Mouse (Mus musculus) MEL (cell line): ENCODE results near the gene Rab44. TPM values are rescaled to one million over a fixed set of nuclear protein-coding genes. Genes with fewer than 3 reads are reported as not detected.

Experiments used
- DNase-seq: peaks from one replicate; pipeline ENCODE4 v3.0.0; 2011; ENCODE audit warnings: low read depth, low spot score
- H3K27ac ChIP-seq: 2 replicates; pipeline ENCODE4 v1.5.1; 2012; ENCODE audit warnings: low read depth, mild to moderate bottlenecking, control low read depth, low read length, moderate library complexity; ENCODE audit not compliant: control insufficient read depth
- H3K27me3 ChIP-seq, 2 experiments: fragments of 150-350 bp in 1 of 2; sonication (generic) in 1 of 2; 2 replicates each; pipeline ENCODE4 v1.6.1; 2012; ENCODE audit warnings: low read length in 2 of 2, mild to moderate bottlenecking in 2 of 2, improper control_type of control experiment in 1 of 2, moderate library complexity in 1 of 2; ENCODE audit not compliant: insufficient read depth in 2 of 2, control insufficient read depth in 1 of 2
- H3K36me3 ChIP-seq, 2 experiments: 2 replicates each; pipeline ENCODE4 v1.6.1; 2012 to 2014; ENCODE audit warnings: low read length in 2 of 2, improper control_type of control experiment in 1 of 2, inconsistent platforms in 1 of 2, mild to moderate bottlenecking in 1 of 2; ENCODE audit not compliant: insufficient read depth in 2 of 2, control insufficient read depth in 1 of 2
- H3K4me1 ChIP-seq, 2 experiments: fragments of 150-350 bp in 1 of 2; sonication (generic) in 1 of 2; 2 replicates each; pipeline ENCODE4 v1.6.1; 2012; ENCODE audit warnings: low read length in 2 of 2, improper control_type of control experiment in 1 of 2, mild to moderate bottlenecking in 1 of 2; ENCODE audit not compliant: insufficient read depth in 2 of 2, control insufficient read depth in 1 of 2
- H3K4me3 ChIP-seq, 2 experiments: fragments of 150-350 bp in 1 of 2; sonication (generic) in 1 of 2; 2 replicates each; pipeline ENCODE4 v1.5.1; 2012; ENCODE audit warnings: low read depth in 2 of 2, low read length in 2 of 2, mild to moderate bottlenecking in 2 of 2, moderate library complexity in 2 of 2, control low read depth in 1 of 2, improper control_type of control experiment in 1 of 2; ENCODE audit not compliant: control insufficient read depth in 1 of 2, insufficient read depth in 1 of 2
- H3K79me2 ChIP-seq: 2 replicates; pipeline ENCODE4 v1.6.1; 2012; ENCODE audit warnings: mild to moderate bottlenecking, low read length, moderate library complexity; ENCODE audit not compliant: control insufficient read depth, poor library complexity, insufficient read depth
- H3K9ac ChIP-seq: 2 replicates; pipeline ENCODE4 v1.6.1; 2012; ENCODE audit warnings: low read depth, mild to moderate bottlenecking, control low read depth, low read length, moderate library complexity; ENCODE audit not compliant: control insufficient read depth, poor library complexity, severe bottlenecking
- H3K9me3 ChIP-seq: fragments of 150-350 bp; sonication (generic); replicated peaks from 2 replicates; pipeline ENCODE4 v1.6.1; 2012; ENCODE audit warnings: mild to moderate bottlenecking, low read length, improper control_type of control experiment, moderate library complexity; ENCODE audit not compliant: insufficient read depth
- BHLHE40 ChIP-seq: IDR thresholded peaks from 2 replicates; pipeline ENCODE4 v1.6.1; 2012; ENCODE audit warnings: low read depth, mild to moderate bottlenecking, inconsistent platforms, low read length, improper control_type of control experiment, borderline replicate concordance
- CHD1 ChIP-seq: IDR thresholded peaks from 2 replicates; pipeline ENCODE4 v1.6.1; 2012; ENCODE audit warnings: low read depth, mild to moderate bottlenecking, inconsistent platforms, low read length, improper control_type of control experiment
- CTCF ChIP-seq, 3 experiments: IDR thresholded peaks in 2 of 3; conservative IDR thresholded peaks in 1 of 3; 2 replicates each; pipeline ENCODE4 v1.5.1; 2011 to 2012; ENCODE audit warnings: low read length in 3 of 3, low read depth in 2 of 3, mild to moderate bottlenecking in 2 of 3, improper control_type of control experiment in 1 of 3, inconsistent platforms in 1 of 3, mixed read lengths in 1 of 3, moderate library complexity in 1 of 3; ENCODE audit not compliant: control insufficient read depth in 1 of 3, insufficient read depth in 1 of 3, poor library complexity in 1 of 3, severe bottlenecking in 1 of 3
- ELF1 ChIP-seq: IDR thresholded peaks from 2 replicates; pipeline ENCODE4 v1.6.1; 2014; ENCODE audit warnings: low read depth, mild to moderate bottlenecking, inconsistent platforms, low read length, improper control_type of control experiment, moderate library complexity
- EP300 ChIP-seq, 2 experiments: IDR thresholded peaks; 2 replicates each; pipeline ENCODE4 v1.6.1; 2011; ENCODE audit warnings: improper control_type of control experiment in 2 of 2, low read length in 2 of 2, low read depth in 1 of 2, mild to moderate bottlenecking in 1 of 2
- ETS1 ChIP-seq: IDR thresholded peaks from 2 replicates; pipeline ENCODE4 v1.6.1; 2012; ENCODE audit warnings: low read depth, mild to moderate bottlenecking, inconsistent platforms, low read length, improper control_type of control experiment, moderate library complexity
- GABPA ChIP-seq: IDR thresholded peaks from 2 replicates; pipeline ENCODE4 v1.6.1; 2012; ENCODE audit warnings: low read depth, mild to moderate bottlenecking, inconsistent platforms, low read length, improper control_type of control experiment, moderate library complexity
- GATA1 ChIP-seq: IDR thresholded peaks from 2 replicates; pipeline ENCODE4 v1.6.1; 2011; ENCODE audit warnings: low read depth, low read length, improper control_type of control experiment
- JUND ChIP-seq: IDR thresholded peaks from 2 replicates; pipeline ENCODE4 v1.6.1; 2011; ENCODE audit warnings: low read depth, mild to moderate bottlenecking, improper control_type of control experiment, low read length
- KAT2A ChIP-seq: conservative IDR thresholded peaks from 2 replicates; pipeline ENCODE4 v1.6.1; 2012; ENCODE audit warnings: low read depth, low read length, improper control_type of control experiment, inconsistent platforms
- MAFK ChIP-seq: IDR thresholded peaks from 2 replicates; pipeline ENCODE4 v1.6.1; 2011; ENCODE audit warnings: low read depth, mild to moderate bottlenecking, low read length, improper control_type of control experiment, borderline replicate concordance
- MXI1 ChIP-seq: IDR thresholded peaks from 2 replicates; pipeline ENCODE4 v1.6.1; 2011; ENCODE audit warnings: mild to moderate bottlenecking, low read depth, low read length, improper control_type of control experiment
- MYB ChIP-seq: IDR thresholded peaks from 2 replicates; pipeline ENCODE4 v1.6.1; 2011; ENCODE audit warnings: mild to moderate bottlenecking, low read depth, low read length, improper control_type of control experiment
- NELFE ChIP-seq: IDR thresholded peaks from 2 replicates; pipeline ENCODE4 v1.6.1; 2011; ENCODE audit warnings: low read depth, low read length, improper control_type of control experiment
- NRF1 ChIP-seq: IDR thresholded peaks from 2 replicates; pipeline ENCODE4 v1.6.1; 2014; ENCODE audit warnings: low read depth, mild to moderate bottlenecking, inconsistent platforms, low read length, improper control_type of control experiment, moderate library complexity; ENCODE audit not compliant: poor library complexity, insufficient read depth, severe bottlenecking
- POLR2A ChIP-seq, 2 experiments: IDR thresholded peaks; 2 replicates each; pipeline ENCODE4 v1.6.1; 2011 to 2012; ENCODE audit warnings: low read length in 2 of 2, mild to moderate bottlenecking in 2 of 2, control low read depth in 1 of 2, improper control_type of control experiment in 1 of 2, low read depth in 1 of 2, moderate library complexity in 1 of 2; ENCODE audit not compliant: control insufficient read depth in 1 of 2, insufficient read depth in 1 of 2, poor library complexity in 1 of 2
- POLR2AphosphoS2 ChIP-seq: IDR thresholded peaks from 2 replicates; pipeline ENCODE4 v1.6.1; 2011; ENCODE audit warnings: low read length, improper control_type of control experiment
- RAD21 ChIP-seq: IDR thresholded peaks from 2 replicates; pipeline ENCODE4 v1.6.1; 2011; ENCODE audit warnings: mild to moderate bottlenecking, low read depth, low read length, improper control_type of control experiment
- RCOR1 ChIP-seq: IDR thresholded peaks from 2 replicates; pipeline ENCODE4 v1.6.1; 2012; ENCODE audit warnings: low read depth, mild to moderate bottlenecking, inconsistent platforms, low read length, improper control_type of control experiment
- SIN3A ChIP-seq: IDR thresholded peaks from 2 replicates; pipeline ENCODE4 v1.6.1; 2012; ENCODE audit warnings: low read length, improper control_type of control experiment, inconsistent platforms
- SMC3 ChIP-seq: IDR thresholded peaks from 2 replicates; pipeline ENCODE4 v1.6.1; 2011; ENCODE audit warnings: low read depth, low read length, improper control_type of control experiment
- TBP ChIP-seq: IDR thresholded peaks from 2 replicates; pipeline ENCODE4 v1.8.0; 2011; ENCODE audit warnings: low read depth, low read length, improper control_type of control experiment
- UBTF ChIP-seq: IDR thresholded peaks from 2 replicates; pipeline ENCODE4 v1.6.1; 2012; ENCODE audit warnings: low read depth, mild to moderate bottlenecking, inconsistent platforms, low read length, improper control_type of control experiment, moderate library complexity, borderline replicate concordance; ENCODE audit not compliant: insufficient read depth
- USF1 ChIP-seq: IDR thresholded peaks from 2 replicates; pipeline ENCODE4 v1.6.1; 2014; ENCODE audit warnings: low read depth, mild to moderate bottlenecking, inconsistent platforms, low read length, improper control_type of control experiment, moderate library complexity
- USF2 ChIP-seq, 2 experiments: IDR thresholded peaks; 2 replicates each; pipeline ENCODE4 v1.6.1; 2011 to 2012; ENCODE audit warnings: improper control_type of control experiment in 2 of 2, low read length in 2 of 2, borderline replicate concordance in 1 of 2, inconsistent platforms in 1 of 2, low read depth in 1 of 2, mild to moderate bottlenecking in 1 of 2; ENCODE audit not compliant: insufficient read depth in 1 of 2
- ZKSCAN1 ChIP-seq: IDR thresholded peaks from 2 replicates; pipeline ENCODE4 v1.6.1; 2012; ENCODE audit warnings: low read depth, mild to moderate bottlenecking, inconsistent platforms, low read length, improper control_type of control experiment, moderate library complexity
- ZNF384 ChIP-seq: IDR thresholded peaks from 2 replicates; pipeline ENCODE4 v1.6.1; 2012; ENCODE audit warnings: low read depth, mild to moderate bottlenecking, inconsistent platforms, low read length, improper control_type of control experiment
- polyA plus RNA-seq, 2 experiments: library from polyadenylated mRNA; stranded (reverse) in 1 of 2; unstranded in 1 of 2; fragments of >175 nt in 1 of 2; fragments of >200 nt in 1 of 2; gene quantifications; 2 replicates each; pipeline versions ENCODE4 v1.2.1 to v1.2.4; 2012; ENCODE audit warnings: low replicate concordance in 2 of 2, low read depth in 1 of 2; ENCODE audit not compliant: insufficient read length in 2 of 2, insufficient read depth in 1 of 2, missing spikeins in 1 of 2
- total RNA-seq: library from RNA; depleted of rRNA; stranded (reverse); fragments of 300-350 nt; gene quantifications from 2 replicates; pipeline ENCODE4 v1.2.3, GENCODE M21; 2012

Rab44 gene
- total and polyA plus RNA-seq, 3 experiments: 7.0 to 9.5 TPM; not detected in 1

GRCm38 (mm10) chr17:29094310-29095181 lies 19.4 kb upstream of the Rab44 start:
- Histone ChIP-seq H3K79me2 (peaks cover 11% of the 10 kb centered on the region), H3K36me3 (peaks cover 0 to 13% of the 10 kb centered on the region in 2 experiments; a peak in 2 of 4 replicates), H3K9ac (peak overlapping the region; percentile 79), H3K9me3 (no peaks in the 10 kb centered on the region), H3K27ac (peak overlapping the region; percentile 67), H3K4me3 (peak overlapping the region; percentile 61 to 76), H3K4me1 (peaks cover 0 to 14% of the 10 kb centered on the region in 2 experiments), H3K27me3 (no peaks in the 10 kb centered on the region)
- TF ChIP-seq ZNF384 (no peak), RAD21 (no peak), MYB (no peak), UBTF (0 out of 2 replicates have a peak, but pooled peaks have one; percentile 81), SMC3 (no peak), POLR2A (IDR thresholded peaks at IDR 0.05; ENCODE audit: control insufficient read depth in 1 of 2, insufficient read depth in 1 of 2, low read depth in 1 of 2, low read length in 2 of 2, poor library complexity in 1 of 2) (peak in 1 of 2 experiments; percentile 44; a peak in 1 of 4 replicates), ETS1 (no peak), MXI1 (peak; percentile 32; the same call in 1 of the 2 replicates), EP300 (IDR thresholded peaks at IDR 0.05; ENCODE audit: low read depth in 1 of 2, low read length in 2 of 2) (no peak), GATA1 (no peak)
- DNase-seq: peak; percentile 65

- peaks cover 0 to 13% of the 10 kb centered on the region in 2 experiments; a peak in 2 of 4 replicates for H3K36me3 ChIP-seq
- peak overlapping the region; percentile 67 for H3K27ac ChIP-seq
- H3K9me3 ChIP-seq: no peaks in the 10 kb centered on the region
- H3K4me1 ChIP-seq: peaks cover 2 to 20% of the 10 kb centered on the region in 2 experiments
- H3K27me3 ChIP-seq: no peaks in the 10 kb centered on the region
- peak overlapping the region; percentile 79 for H3K9ac ChIP-seq
- DNase-seq: peak; percentile 98
- H3K4me3 ChIP-seq: peak overlapping the region; percentile 61 to 76
- H3K79me2 ChIP-seq: peaks cover 11% of the 10 kb centered on the region
- TF ChIP-seq SIN3A (peak; percentile 79), MAFK (no peak), NRF1 (peak; percentile 62), CHD1 (no peak), ETS1 (peak; percentile 79), JUND (no peak), ZKSCAN1 (no peak), GABPA (no peak), TBP (0 out of 2 replicates have a peak, but pooled peaks have one; percentile 12), NELFE (peak; percentile 76), USF1 (no peak), ELF1 (peak; percentile 75), CTCF (IDR thresholded peaks at IDR 0.05 in 2 of 3, conservative IDR thresholded peaks at IDR 0.05 in 1 of 3; ENCODE audit: control insufficient read depth in 1 of 3, insufficient read depth in 1 of 3, low read depth in 2 of 3, low read length in 3 of 3, poor library complexity in 1 of 3, severe bottlenecking in 1 of 3) (peak; percentile 78 to 98 (median 98)), RCOR1 (peak; percentile 8; the same call in 1 of the 2 replicates), MYB (no peak), BHLHE40 (peak; percentile 9), POLR2A (IDR thresholded peaks at IDR 0.05; ENCODE audit: control insufficient read depth in 1 of 2, insufficient read depth in 1 of 2, low read depth in 1 of 2, low read length in 2 of 2, poor library complexity in 1 of 2) (peak in 1 of 2 experiments; percentile 72; a peak in 2 of 4 replicates), KAT2A (no peak), MXI1 (peak; percentile 71), POLR2AphosphoS2 (peak; percentile 31; the same call in 1 of the 2 replicates), USF2 (IDR thresholded peaks at IDR 0.05; ENCODE audit: borderline replicate concordance in 1 of 2, insufficient read depth in 1 of 2, low read depth in 1 of 2, low read length in 2 of 2) (no peak), SMC3 (peak; percentile 72)
These were observed 18.7 kb upstream of the Rab44 start for GRCm38 (mm10) chr17:29095201-29095733.
